Mouse (Mus musculus) right cerebral cortex, postnatal 10 days (tissue): ENCODE data around the gene Pmpcb.

ENCODE experiments used
- DNase-seq, 2 experiments: peaks; one replicate each; pipeline ENCODE4 v3.0.0; 2021; ENCODE audit warnings: low spot score in 2 of 2

Gene Pmpcb

GRCm38 (mm10) chr5:21732177-21732911 lies 4.6 kb upstream of the Pmpcb start:
- no peak for DNase-seq

DNA sequence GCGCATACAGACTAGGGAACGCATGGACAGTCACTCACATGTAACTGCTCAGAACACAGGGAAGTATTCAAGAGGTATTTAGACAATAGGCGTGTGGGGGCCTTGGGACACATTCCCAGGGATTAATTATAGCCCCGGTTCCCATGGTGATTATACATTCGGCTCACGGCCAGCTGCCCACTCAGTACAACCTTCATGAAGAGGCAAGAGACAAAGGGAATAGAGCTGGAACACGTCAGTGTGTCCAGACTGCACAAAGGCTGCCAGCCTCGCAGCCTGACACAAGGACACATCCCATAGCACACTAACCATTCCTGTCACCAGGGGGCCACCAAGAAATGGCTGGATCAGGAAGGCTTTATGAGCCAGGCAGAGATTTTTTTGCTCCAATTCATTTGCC lies 4.0 kb upstream of the Pmpcb start:
- peak; percentile 87 to 93 for DNase-seq

- DNase-seq: no peak
Observed at GRCm38 (mm10) chr5:21735100-21735499, 1.8 kb upstream of the Pmpcb start.

DNA sequence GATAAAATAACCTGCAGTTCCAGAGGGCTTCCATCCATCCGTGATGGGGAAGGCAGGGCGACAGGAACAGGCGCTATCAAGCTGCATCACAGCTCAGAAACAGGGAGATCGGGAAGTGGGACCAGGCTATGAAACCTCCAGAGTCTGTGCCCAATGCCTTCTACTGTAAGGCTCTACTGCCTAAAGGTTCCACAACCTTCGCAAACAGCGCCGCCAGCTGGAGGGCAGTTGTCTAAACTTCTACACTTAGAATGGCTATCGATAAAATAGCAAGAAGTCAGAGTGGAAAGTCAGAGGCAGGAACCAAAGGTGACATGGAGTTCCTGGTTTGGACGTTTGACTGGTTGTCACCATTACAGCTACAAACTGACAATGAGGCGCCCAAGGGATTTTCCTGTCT lies 1.4 kb upstream of the Pmpcb start:
- peak; percentile 58 to 78 for DNase-seq

DNA sequence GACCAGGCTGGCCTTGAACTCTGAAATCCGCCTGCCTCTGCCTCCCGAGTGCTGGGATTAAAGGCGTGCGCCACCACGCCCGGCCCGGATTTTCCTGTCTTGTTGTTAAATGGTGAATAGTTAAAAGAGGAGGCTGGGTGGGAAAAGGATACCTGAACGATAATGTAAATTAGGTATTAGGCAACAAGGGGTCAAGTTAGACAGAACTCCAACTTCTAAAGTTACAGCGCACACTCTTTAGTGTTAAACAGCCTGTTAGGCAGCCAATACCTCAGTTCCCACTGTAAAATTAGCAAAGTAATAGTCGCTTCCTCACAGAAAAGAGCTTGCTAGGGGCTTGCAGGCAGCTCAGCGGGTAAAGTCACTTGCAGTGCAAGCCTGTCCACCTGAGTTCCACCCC lies 895 bp upstream of the Pmpcb start:
- DNase-seq: no peak

- DNase-seq: no peak
Observed at GRCm38 (mm10) chr5:21737620-21738019, 679 bp downstream of the Pmpcb start.

- DNase-seq: no peak
Observed at GRCm38 (mm10) chr5:21739120-21739519, 2.2 kb downstream of the Pmpcb start.

- DNase-seq: no peak
Observed at GRCm38 (mm10) chr5:21739881-21740280, 2.9 kb downstream of the Pmpcb start.

DNA sequence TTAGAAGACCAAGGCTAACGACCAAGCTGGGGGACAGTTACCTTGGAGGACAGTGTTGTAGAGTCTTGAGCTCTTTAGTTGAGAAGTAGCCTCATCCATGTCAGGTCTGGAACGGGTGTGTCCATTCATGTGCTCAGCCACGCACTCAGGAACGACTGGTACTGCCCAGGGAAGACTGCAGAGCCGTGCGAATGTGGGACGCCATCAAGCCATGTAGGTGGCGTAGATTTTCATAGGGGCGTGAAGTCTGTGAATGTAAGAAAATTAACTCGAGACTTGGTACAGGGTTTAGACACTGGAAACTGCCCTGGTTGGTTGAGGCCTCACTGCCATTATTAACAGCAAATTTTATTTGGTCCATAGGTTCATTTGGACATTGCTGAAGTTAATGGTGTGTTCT lies 6.7 kb downstream of the Pmpcb start:
- DNase-seq: no peak

DNA sequence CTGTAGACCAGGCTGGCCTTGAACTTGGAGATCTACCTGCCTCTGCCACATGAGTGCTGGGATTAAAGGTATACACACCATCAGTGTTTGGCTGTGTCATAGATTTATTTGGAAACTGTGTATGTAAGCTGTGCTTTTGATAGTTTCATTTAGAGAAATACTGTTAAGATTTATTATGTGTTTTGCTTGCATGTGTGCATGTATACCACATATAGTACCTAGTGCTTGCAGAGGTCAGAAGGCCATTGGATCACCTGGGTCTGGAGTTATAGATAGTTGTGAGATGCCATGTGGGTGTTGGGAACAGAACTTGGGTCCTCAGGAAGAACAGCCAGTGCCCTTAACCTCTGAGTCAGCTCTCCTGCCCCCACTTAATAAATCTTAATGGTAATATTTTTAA lies 7.7 kb downstream of the Pmpcb start:
- no peak for DNase-seq

- no peak for DNase-seq
Observed at GRCm38 (mm10) chr5:21745966-21746365, 9.0 kb downstream of the Pmpcb start.

GRCm38 (mm10) chr5:21768506-21768905 lies 31.6 kb downstream of the Pmpcb start:
- no peak for DNase-seq

DNA sequence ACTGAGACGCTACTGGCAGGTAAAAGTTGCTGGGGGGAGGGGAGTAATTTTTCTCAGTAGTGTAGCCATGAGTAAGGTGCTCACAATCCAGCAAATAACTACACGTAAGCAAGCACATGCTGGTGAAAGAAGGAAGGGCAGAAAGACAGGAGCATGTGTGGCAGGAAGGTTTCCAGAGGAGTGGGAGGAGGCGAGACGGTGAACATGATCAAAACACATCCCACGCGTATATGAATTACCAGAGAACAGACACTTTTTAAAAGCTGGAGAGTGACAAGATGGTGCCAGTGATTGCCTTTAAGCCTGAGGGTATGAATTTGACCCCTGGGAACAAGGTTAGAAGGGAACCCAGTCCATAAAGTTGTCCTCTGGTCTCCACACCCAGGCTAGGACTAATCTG lies 32.9 kb downstream of the Pmpcb start:
- no peak for DNase-seq

GRCm38 (mm10) chr5:21776491-21776890 lies 39.5 kb downstream of the Pmpcb start:
- DNase-seq: no peak

GRCm38 (mm10) chr5:21784161-21785052 lies 47.5 kb downstream of the Pmpcb start:
- DNase-seq: peak in 1 of 2 experiments; percentile 37

GRCm38 (mm10) chr5:21785053-21785452 lies 48.1 kb downstream of the Pmpcb start, which contains the start of the genes Dnajc2 and Psmc2:
Dnajc2 (minus strand) TSS chr5:21785251.
Psmc2 (plus strand) TSS chr5:21785283.
- peak; percentile 95 for DNase-seq

DNA sequence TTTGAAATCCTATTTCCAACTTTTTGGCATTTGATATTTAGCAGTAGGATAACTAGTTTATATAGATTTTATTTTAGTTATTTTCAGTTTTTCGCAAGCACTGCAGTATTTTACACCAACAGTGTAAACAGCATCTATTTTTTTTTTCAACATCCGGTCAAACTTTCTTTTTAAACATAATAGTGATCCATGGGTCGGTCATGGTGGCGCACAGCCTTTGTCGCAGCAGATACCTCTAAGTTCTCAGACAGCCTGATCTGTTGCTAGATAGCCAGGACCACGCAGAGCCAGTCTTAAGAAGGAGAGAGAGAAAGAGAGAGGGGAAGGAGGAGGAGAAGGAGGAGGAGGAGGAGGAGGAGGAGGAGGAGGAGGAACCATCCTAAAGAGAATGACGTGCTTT lies 48.8 kb downstream of the Pmpcb start:
- DNase-seq: no peak

GRCm38 (mm10) chr5:21786258-21787185 lies 49.6 kb downstream of the Pmpcb start:
- DNase-seq: peak; percentile 95 to 97

GRCm38 (mm10) chr5:21787186-21788105 lies 50.5 kb downstream of the Pmpcb start:
- DNase-seq: no peak

DNA sequence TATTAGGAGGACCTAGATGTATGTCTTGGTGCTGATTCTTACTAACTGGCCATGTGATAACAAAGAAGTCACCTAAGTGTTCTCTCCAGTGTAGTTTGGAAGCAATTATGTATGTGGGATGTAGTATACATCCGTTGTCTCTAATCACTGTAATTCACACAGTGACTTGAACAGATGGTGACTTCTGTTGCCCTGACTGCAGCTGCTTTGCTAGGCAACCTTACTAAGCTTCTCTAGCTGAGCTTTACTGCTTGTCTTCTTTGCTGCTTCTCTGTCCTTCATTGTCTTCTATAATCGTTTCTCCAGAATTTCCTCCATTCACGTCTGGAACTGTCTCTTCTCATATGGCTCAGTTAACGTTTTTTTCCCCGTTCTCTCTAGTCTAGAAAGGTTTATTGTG lies 52.1 kb downstream of the Pmpcb start:
- DNase-seq: no peak

GRCm38 (mm10) chr5:21792166-21792565 lies 55.2 kb downstream of the Pmpcb start:
- DNase-seq: no peak
